Mouse (Mus musculus) left cerebral cortex, postnatal 36 days (tissue): ENCODE results near the gene 9630041A04Rik. TPM values are rescaled to one million over a fixed set of nuclear protein-coding genes. Genes with fewer than 3 reads are reported as not detected.

ENCODE experiments used
- DNase-seq, 2 experiments: peaks; one replicate each; pipeline ENCODE4 v3.0.0; 2021 to 2022; ENCODE audit warnings: low spot score in 2 of 2, mixed read lengths in 1 of 2
- intact Hi-C: fragments of 180-260 bp; cut with DNase I; formaldehyde crosslinking; loops from one replicate; pipeline ENCODE4 v1.15.1; 2025
- total RNA-seq, 2 experiments: library from RNA; stranded (reverse); gene quantifications; 2 replicates each; pipeline ENCODE4 v1.2.3; 2021

Gene 9630041A04Rik
- total RNA-seq, 2 experiments from 2014 or later, result not detected

DNA sequence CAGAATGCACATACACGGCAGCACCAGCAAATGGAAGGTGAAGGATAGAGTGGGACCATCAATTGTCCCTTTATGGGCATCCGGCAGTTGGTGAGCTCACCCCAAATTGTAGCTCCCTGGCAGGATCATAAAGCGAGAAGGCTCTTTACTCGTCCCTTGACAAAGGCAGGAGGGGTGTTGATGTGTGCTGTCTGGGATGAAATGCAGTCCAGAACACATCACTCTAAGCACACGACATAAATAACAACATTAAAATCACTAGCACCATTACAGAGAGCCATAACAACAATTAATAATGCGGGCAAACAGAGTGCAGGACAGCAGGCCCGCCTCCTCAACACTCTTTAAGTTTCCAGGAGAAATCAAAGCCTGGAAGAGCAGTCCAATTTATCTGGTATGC is 120.7 kb downstream of the 9630041A04Rik start:
- DNase-seq, result no peak
- intact Hi-C loops, result no loop called here

DNA sequence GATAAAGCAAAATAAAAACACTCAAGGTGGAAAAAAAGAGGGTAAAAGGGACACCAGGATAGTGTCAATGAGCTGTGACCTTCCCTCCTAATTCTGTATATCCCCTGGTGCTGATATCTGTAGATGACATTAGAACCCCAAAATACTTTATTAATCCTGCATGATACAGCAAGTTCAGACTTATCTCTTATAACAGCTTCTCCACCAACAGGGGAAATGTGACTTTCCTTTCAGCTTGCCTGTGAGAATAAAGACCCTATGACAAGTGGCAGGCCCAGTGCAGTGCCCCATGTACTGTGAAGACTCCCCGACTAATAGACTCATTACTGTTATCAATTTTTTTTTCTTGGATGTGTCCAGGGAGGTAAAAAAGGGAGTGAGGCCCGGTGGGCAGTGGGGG is 125.3 kb downstream of the 9630041A04Rik start:
- intact Hi-C loops, result no loop called here
- no peak for DNase-seq

DNA sequence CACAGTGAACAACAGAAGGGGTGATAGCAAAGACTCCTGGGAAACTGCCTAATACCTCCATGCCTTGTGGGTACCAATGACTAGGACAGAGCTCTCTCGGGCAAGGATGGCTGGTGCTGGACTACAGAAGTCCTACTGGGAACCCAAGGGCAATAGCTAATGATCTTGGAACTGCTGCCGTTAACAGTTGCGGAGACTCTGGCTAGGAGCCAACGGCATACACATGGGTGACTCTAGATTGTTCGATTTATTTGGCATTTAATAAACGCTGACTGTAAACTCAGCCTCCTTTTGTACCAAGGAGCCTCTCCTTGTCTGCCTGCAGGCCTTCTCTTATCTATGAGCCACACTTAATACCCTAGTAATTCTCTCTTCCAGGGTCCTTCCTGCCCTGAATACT is 128.4 kb downstream of the 9630041A04Rik start:
- intact Hi-C loops, result loop anchor here (10.0 kb wide), 2 partner anchors 365 to 675 kb away; partner anchors contain the start of gene Ephb1
- no peak for DNase-seq

DNA sequence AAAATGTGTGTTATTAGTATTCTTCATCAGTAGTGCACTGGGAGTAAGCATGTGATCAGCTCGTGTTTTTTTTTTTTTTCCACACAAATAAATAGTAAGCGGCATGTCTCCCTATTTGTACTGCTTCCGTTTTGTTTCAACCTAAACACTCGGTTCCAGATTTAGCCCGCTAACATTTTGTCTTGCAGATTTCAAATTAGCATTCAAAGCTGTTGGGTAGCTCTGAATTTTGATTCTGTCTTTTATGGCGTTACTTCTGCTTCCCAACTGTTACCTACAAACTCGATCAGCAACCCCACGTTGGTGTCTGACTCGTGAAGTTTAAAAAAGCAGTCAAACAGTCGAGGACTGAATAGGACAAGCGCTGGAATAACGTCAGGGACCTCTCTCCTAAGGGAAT is 129.2 kb downstream of the 9630041A04Rik start:
- intact Hi-C loops, result loop anchor here (10.0 kb wide), 2 partner anchors 364 to 676 kb away; partner anchors contain the start of gene Ephb1
- DNase-seq, result no peak
